Mouse (Mus musculus): ENCODE data around the gene Nsun7. TPM values are rescaled to one million over a fixed set of nuclear protein-coding genes. Genes with fewer than 3 reads are reported as not detected.

Gene Nsun7
- total RNA-seq, 2 experiments from 2014 or later, result 0.66 to 0.73 TPM

DNA sequence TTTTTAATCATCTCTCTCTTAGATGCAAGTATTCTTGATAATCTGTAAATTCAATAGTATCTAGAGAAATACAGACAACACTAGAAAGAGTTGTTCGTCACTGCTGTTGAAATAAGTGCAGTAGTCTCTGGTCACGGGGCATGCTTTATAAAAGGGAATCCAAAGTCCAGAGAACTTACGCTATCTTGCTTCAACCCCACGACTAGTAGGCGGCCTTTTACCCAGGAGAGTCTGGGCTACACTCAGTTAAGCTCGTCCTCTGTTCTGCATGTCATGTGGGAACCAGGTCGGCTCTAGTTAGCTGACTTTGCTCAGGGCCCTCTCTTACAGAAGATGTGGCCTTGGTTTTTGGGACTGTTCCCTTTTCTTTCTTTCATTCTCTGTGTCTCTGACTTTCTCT, 69.1 kb downstream of the Nsun7 start:
- no peak for DNase-seq (ENCODE audit: low spot score in 2 of 2)

DNA sequence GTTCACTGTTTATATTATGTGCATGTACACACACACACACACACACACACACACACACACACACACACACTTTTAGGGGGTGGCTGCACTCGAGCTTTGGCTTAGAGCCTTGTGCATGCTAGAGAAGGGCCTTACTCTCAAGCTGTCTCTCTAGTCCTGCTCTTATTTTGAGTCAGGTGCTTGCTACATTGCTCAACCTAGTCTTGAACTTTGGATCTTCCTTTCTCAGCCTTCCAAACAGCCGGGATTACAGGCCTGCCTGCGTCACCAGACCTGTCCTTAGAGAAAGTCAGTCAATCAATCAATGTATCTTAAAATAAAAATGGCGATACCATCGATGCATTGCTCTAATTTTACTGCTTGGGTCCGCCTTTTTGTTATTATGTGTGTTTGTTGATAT, 71.1 kb downstream of the Nsun7 start:
- no peak for DNase-seq (ENCODE audit: low spot score in 2 of 2)

DNA sequence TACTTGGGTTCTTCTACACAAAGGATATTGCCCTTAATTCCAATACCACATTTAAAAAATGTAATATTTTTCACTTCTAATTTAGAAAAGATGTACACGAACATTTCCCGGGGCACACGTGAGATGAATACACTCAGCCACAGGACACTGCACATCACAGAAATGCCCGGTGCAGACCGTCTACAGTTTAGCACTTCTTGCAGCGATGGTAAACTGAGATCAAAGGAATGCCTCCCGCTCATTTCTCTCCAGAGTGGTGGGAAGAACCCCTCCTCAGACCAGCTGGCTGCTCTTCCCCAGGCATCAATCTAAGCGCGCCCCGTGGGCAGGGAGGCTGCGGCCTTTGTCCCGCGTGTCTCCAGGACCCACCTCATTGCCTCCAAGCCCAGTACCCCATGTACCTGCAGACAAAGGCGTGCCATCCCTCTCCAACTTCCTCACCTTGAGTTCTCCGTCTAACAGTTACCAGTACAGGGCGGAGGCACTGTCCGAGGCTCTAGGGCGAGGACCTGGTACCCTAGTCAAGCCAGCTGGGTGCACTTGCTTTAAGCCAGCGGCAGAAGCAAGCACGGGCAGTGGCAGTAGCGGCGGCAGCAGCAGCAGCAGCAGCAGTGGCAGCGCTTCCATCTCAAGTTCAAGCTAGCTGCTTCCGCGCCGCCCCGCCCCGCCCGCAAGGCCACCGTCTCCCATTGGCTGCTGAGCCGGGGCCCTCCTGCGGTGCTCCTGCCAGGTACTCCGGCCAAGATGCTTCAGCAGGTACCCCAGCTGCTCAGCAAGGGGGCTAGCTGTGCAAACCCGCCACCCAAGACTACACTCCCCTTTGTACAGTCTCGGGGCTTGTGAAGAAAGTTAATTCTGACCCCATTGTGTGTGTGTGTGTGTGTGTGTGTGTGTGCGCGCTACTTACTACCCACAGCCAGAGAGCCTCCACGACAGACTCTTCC, 77.6 kb downstream of the Nsun7 start:
- peak in 1 of 2 experiments; percentile 46 for DNase-seq (ENCODE audit: low spot score in 2 of 2)

DNA sequence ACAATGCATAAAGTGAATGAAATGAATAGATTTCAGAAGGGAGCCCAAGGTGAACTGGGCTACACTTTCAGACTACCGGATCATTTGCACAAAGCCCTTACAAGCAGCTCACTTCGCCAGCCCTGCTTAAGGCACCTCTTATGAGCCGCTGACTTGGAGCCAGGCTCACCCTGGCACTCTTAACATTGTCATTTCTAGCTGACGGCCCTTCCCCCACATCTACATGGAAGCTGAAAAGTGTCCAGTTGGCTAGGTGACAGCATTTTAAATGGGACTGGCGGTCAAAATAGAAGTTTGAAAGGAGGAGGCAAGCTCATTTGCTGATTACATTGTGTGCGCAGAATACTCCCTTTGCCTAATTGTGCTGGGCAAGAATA, 78.3 kb downstream of the Nsun7 start:
- no peak for DNase-seq (ENCODE audit: low spot score in 2 of 2)

DNA sequence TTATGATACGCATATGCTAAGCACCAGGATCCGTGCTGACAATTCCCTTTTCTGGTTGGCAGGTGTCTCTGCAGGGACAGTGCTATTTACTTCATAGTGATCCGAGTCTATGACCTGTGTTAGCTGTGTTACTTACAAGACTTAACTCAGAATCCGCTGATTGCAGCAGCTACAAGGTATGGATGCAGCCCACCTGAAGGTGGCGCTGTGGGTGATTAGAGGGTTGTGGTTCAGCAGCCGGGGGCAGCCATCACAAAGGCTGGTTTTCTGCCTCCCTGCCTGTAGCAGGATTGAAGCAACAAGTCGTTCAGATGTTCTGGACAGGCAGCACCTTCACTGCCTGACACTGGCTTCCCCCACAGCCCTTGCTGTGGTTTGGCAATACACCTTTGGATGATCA, 78.9 kb downstream of the Nsun7 start:
- DNase-seq (ENCODE audit: low spot score in 2 of 2), result no peak

DNA sequence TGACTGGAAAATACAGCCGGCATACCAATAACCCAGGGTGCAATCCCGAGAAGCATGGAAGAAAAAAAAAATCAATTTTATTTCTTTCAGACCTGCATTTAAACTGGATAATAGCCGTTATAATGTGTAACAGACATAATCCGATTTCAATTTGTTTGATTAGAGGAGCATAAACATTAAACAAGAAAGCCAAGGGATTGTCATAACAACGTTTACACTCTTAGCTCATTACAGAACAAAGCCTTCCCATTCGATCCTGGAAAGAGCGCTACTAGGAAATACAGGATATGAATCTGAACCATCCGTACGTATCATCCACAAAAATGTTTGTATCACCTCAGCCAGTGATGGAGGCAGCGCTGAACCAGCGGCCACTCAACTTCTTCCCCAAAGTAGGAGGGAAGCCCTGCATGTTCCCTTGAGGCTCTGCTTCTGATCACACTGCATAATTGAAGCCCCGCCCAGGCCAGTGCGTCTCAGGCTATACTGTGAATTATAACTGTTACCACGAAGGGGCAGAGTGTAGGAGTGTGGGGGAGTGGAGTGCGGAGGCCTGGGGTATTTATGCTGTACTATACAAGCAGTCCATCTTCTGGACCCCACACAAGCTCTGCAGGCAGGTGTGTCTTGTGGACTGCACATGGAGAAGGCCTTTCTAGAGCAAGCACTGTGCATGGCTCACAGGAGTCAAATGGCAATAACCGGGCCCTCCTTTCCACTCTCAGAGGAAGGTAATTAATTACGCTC, 80.8 kb downstream of the Nsun7 start:
- DNase-seq (ENCODE audit: low spot score in 2 of 2), result no peak

DNA sequence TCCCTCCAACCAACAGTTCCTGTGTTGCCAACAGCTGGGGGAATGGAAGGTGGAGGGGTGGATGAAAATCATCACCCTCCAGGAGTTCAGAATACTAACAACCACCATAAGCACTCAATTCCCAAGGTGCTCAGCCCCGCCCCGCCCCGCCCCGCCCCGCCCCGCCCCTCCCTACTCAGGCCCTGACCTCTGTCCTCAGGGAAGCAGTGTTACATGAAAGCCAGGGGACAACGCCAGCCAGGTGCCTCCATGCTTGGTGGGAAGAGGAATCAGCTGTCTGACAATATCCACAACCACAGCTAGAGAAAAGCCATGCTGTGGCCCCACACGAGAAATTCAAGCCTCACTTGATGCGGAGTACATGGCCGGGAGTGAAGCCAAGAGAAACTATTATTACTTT, 82.2 kb downstream of the Nsun7 start:
- DNase-seq (ENCODE audit: low spot score in 2 of 2), result no peak

DNA sequence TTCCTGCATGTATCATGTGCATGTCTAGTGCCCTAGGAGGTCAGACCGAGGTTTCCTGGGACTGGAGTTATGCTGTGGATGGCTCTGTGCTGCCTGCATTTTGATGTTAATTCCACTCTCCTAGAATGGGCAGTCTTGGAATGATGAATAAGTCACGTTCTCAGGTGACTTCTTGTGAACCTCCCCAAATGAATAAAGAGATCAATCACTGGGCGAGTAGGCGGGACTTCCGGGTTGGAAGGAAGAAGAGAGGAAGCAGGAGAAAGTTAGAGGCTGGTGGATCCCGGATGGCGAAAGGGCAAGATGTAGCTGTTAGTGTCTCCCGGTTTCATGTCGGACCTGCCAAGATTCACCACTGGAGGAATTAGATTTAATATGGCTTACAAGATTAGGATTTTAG, 82.6 kb downstream of the Nsun7 start:
- DNase-seq (ENCODE audit: low spot score in 2 of 2), result no peak

DNA sequence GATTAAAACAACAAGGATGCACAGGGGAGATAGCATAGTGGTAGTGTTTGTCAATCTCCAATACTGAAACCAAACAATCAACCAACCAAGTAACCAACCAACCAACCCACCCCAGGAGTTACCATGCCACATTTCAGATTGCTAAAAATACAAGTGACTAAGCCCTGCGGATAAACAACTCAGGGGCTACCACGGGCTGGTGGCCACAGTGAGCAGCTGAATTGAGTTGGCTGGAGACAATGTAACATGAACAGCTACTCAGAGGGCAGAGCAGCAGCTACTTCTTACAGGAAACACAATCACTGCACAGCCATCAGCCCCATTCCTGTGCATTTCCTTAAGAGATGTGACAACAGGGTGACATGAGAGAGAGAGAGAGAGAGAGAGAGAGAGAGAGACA, 84.5 kb downstream of the Nsun7 start:
- DNase-seq (ENCODE audit: low spot score in 2 of 2), result no peak

DNA sequence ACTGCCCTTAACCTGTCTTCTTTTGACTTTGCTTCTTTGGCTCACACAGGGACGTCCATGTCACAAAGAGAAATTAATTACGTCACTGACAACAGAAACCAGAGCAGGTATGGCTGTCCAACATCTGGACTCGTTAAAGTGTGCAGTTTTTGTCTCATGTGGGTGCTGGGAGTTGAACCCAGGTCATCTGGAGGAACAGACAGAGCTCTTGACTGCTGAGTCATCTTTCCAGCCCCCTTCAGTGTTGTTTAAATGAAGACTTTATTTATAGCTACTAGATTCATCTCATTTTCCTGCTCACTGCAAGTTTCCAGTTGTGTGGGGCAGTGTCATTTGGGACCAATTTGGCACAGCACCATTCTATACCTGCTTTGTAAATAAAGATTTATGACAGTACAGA, 85.4 kb downstream of the Nsun7 start:
- no peak for DNase-seq (ENCODE audit: low spot score in 2 of 2)

DNA sequence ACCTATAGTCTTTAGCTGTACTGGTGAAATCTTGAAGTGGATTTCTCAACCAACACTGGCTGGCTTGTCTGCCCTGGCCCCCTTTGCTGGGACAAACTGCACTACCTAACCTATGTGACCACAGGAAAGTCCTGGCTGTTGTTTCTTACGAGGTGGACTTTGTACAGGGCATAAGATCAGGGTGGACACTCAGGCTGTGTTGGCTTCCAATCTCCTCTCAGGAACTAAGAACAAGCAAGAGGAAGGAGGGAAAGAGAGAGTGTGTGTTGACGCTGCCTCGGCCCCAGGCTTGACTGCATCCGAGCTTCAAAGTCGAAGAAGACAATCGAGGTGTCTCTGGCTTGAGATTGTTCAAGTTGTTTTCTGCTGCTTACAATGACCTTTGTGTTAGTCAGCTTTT, 87.1 kb downstream of the Nsun7 start:
- DNase-seq (ENCODE audit: low spot score in 2 of 2), result no peak

Other genes starting within 250 kb of the Nsun7 start
- 1 to 10 TPM; 2.7 to 6.7 TPM for gene Rbm47, start 86.8 kb upstream of the Nsun7 start, total RNA-seq (2021)